Mouse (Mus musculus) forebrain, embryonic 10.5 days (tissue): ENCODE data around the gene Lsamp. TPM values are rescaled to one million over a fixed set of nuclear protein-coding genes. Genes with fewer than 3 reads are reported as not detected.

ENCODE experiments used
- DNase-seq: peaks from one replicate; pipeline ENCODE4 v3.0.0-alpha.2; 2017; ENCODE audit warnings: low spot score; ENCODE audit errors: extremely low spot score
- H3K27ac ChIP-seq: fragments of 300-500 bp; sonication (generic); 2 replicates; pipeline ENCODE4 v1.5.1; 2016; ENCODE audit warnings: mild to moderate bottlenecking
- H3K27me3 ChIP-seq: fragments of 300-500 bp; sonication (generic); 2 replicates; pipeline ENCODE4 v1.6.1; 2016; ENCODE audit warnings: mild to moderate bottlenecking; ENCODE audit not compliant: poor library complexity, severe bottlenecking
- H3K36me3 ChIP-seq: fragments of 300-500 bp; sonication (generic); replicated peaks from 2 replicates; pipeline ENCODE4 v1.6.1; 2016; ENCODE audit warnings: mild to moderate bottlenecking, moderate library complexity
- H3K4me1 ChIP-seq: fragments of 300-500 bp; sonication (generic); 2 replicates; pipeline ENCODE4 v1.6.1; 2016
- H3K4me3 ChIP-seq: fragments of 300-500 bp; sonication (generic); 2 replicates; pipeline ENCODE4 v1.5.1; 2016; ENCODE audit warnings: mild to moderate bottlenecking, moderate library complexity
- H3K9me3 ChIP-seq: fragments of 300-500 bp; sonication (generic); 2 replicates; pipeline ENCODE4 v1.6.1; 2016; ENCODE audit warnings: mild to moderate bottlenecking, moderate library complexity
- whole genome bisulfite sequencing: fragments of 180-500 bp; shearing (Covaris S2); methylation state at CpG from one replicate; pipeline ENCODE4 v1.1.7; 2016; 5-methylcytosine and 5-hydroxymethylcytosine counted together
- polyA plus RNA-seq: library from polyadenylated mRNA; unstranded; fragments of >200 nt; fragmentation: Nextera tagmentation; extraction: Ambion mirVana; gene quantifications from 2 replicates; pipeline ENCODE4 v1.2.1, GENCODE M21; 2016

Gene Lsamp
- polyA plus RNA-seq, 1 experiment from 2014 or later = 13.7 TPM

DNA sequence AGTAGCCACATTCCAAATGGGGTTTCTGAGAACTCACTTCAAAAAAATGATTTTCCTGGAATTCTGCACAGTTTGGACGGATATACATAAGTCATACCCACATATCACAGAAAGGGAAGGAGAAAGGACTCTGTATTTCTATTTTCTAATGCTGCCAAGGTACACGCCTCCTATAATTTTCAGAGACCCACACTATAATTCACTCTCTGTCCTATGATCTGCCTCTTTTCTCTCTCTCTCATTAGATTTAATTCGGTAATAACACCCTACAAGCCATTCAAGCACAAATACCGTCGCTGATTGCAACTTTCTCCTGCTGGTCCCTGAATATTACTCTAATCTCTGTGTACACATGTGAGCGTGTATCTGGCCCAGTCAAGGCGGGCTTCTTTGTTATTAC, 311.1 kb downstream of the Lsamp start:
- DNase-seq = no peak
- Histone ChIP-seq H3K9me3 (no peaks in the 10 kb centered on the region), H3K27me3 (no peaks in the 10 kb centered on the region), H3K4me3 (no peak overlapping the region), H3K36me3 (no peaks in the 10 kb centered on the region), H3K4me1 (no peaks in the 10 kb centered on the region), H3K27ac (no peak overlapping the region)
- 78% methylated on average over 7 of the region's 7 CpGs for WGBS

DNA sequence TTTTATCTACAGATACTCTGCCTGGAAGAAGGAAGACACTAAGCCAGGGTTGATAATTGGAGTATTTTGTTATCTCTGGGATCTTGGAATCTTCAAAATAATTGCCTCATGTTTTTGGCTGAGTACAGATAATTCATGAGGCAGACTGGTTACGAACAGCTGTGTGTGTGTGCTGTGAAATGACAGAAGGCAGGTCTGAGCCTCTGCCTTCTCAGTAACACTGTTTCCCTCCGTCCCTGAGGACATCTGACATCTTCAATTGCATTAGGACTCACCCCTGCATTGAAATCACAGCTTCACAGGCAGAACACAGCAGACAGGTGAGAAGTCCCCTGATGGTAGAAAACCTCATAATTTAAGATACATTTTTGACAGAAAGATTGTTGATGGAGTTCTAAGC, 323.5 kb downstream of the Lsamp start:
- WGBS = 67% methylated on average over 2 of the region's 2 CpGs
- H3K36me3 ChIP-seq = no peaks in the 10 kb centered on the region
- H3K4me1 ChIP-seq = no peaks in the 10 kb centered on the region
- no peak overlapping the region for H3K4me3 ChIP-seq
- no peak overlapping the region for H3K27ac ChIP-seq
- DNase-seq = no peak
- H3K27me3 ChIP-seq = no peaks in the 10 kb centered on the region
- no peaks in the 10 kb centered on the region for H3K9me3 ChIP-seq

- no peak for DNase-seq
- WGBS = 87% methylated on average over 2 of the region's 2 CpGs
- Histone ChIP-seq H3K27ac (no peak overlapping the region), H3K36me3 (no peaks in the 10 kb centered on the region), H3K4me3 (no peak overlapping the region), H3K9me3 (no peaks in the 10 kb centered on the region), H3K4me1 (no peaks in the 10 kb centered on the region), H3K27me3 (no peaks in the 10 kb centered on the region)
Measured at GRCm38 (mm10) chr16:40316199-40316598, 332.0 kb downstream of the Lsamp start.

DNA sequence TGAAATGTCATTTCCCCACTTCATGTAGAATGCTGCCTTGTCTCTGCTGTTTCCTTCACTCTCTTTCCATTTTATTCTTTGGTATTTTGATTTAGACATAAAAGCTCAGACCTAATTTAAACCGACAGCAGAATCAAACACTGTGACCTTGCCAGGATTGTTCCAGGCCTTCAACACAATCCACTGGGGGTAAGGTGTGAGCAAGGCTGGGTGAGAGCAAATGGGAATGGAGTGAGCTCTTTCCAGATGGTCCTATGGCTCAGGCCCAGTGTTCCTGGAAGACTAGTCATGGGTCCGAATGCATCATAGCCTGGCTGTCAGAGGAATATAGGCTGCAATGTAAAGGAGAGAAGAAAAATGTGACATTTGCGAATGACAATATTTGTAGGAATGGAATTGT, 340.6 kb downstream of the Lsamp start:
- Histone ChIP-seq H3K4me3 (no peak overlapping the region), H3K4me1 (no peaks in the 10 kb centered on the region), H3K36me3 (no peaks in the 10 kb centered on the region), H3K9me3 (no peaks in the 10 kb centered on the region), H3K27ac (no peak overlapping the region), H3K27me3 (no peaks in the 10 kb centered on the region)
- DNase-seq = no peak
- WGBS = 89% methylated on average over 3 of the region's 3 CpGs

- 87% methylated on average over 7 of the region's 7 CpGs for WGBS
- no peaks in the 10 kb centered on the region for H3K27me3 ChIP-seq
- no peaks in the 10 kb centered on the region for H3K4me1 ChIP-seq
- H3K4me3 ChIP-seq = no peak overlapping the region
- H3K27ac ChIP-seq = no peak overlapping the region
- no peak for DNase-seq
- H3K36me3 ChIP-seq = no peaks in the 10 kb centered on the region
- H3K9me3 ChIP-seq = no peaks in the 10 kb centered on the region
Measured at GRCm38 (mm10) chr16:40328249-40328820, 344.2 kb downstream of the Lsamp start.

GRCm38 (mm10) chr16:40369677-40370076, 385.5 kb downstream of the Lsamp start:
- WGBS = 87% methylated on average over 5 of the region's 5 CpGs
- H3K36me3 ChIP-seq = no peaks in the 10 kb centered on the region
- no peak overlapping the region for H3K4me3 ChIP-seq
- H3K27ac ChIP-seq = no peak overlapping the region
- no peaks in the 10 kb centered on the region for H3K27me3 ChIP-seq
- no peaks in the 10 kb centered on the region for H3K9me3 ChIP-seq
- no peaks in the 10 kb centered on the region for H3K4me1 ChIP-seq
- DNase-seq = no peak

- Histone ChIP-seq H3K9me3 (no peaks in the 10 kb centered on the region), H3K27me3 (no peaks in the 10 kb centered on the region), H3K27ac (no peak overlapping the region), H3K36me3 (no peaks in the 10 kb centered on the region), H3K4me1 (no peaks in the 10 kb centered on the region), H3K4me3 (no peak overlapping the region)
- no peak for DNase-seq
- 100% methylated on average over 1 of the region's 1 CpGs for WGBS
Measured at GRCm38 (mm10) chr16:40371291-40371690, 387.1 kb downstream of the Lsamp start.

GRCm38 (mm10) chr16:40375314-40375713, 391.2 kb downstream of the Lsamp start:
- no peaks in the 10 kb centered on the region for H3K36me3 ChIP-seq

DNA sequence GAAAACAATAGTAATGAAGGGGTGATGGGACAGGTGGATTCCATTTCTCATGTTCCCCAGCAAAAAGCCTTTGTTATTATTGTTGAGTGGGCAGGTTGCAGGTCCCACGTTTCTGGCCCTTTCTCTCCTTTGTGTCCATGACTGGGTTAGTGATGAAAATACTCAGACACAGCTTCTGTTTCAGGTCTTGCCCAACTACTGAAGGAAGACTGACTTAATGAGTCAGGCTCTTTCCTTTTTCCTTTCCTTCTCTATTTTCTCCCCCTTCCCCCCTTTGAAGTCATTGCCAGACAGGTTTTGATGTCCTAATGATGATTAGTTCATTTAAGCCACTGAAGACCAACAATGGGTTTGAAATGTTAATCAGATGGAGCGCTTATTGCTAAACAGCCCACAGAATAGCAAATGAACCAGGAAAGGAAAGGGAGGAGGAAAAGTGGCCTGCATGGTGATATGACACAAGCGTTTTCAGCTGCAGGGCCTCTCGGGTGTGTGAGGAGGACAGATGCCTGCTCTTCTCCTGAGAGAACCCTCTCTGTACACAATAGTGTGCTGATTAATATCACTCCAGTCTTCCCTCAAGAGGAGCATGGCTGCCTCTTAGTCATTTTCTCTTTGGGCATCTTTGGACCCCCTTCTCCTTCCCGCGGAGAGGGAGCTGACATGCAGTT, 393.1 kb downstream of the Lsamp start:
- Histone ChIP-seq H3K4me1 (peaks cover 8% of the 10 kb centered on the region; the same call in 1 of the 2 replicates), H3K27ac (no peak overlapping the region), H3K4me3 (no peak overlapping the region), H3K27me3 (no peaks in the 10 kb centered on the region), H3K9me3 (no peaks in the 10 kb centered on the region), H3K36me3 (no peaks in the 10 kb centered on the region)
- 67% methylated on average over 6 of the region's 6 CpGs for WGBS
- no peak for DNase-seq

More at GRCm38 (mm10) chr16:40375314-40375713, 391.2 kb downstream of the Lsamp start:
- no peaks in the 10 kb centered on the region for H3K27me3 ChIP-seq
- WGBS = 95% methylated on average over 4 of the region's 4 CpGs
- no peak overlapping the region for H3K4me3 ChIP-seq
- peaks cover 8% of the 10 kb centered on the region; the same call in 1 of the 2 replicates for H3K4me1 ChIP-seq
- H3K27ac ChIP-seq = no peak overlapping the region
- DNase-seq = no peak
- no peaks in the 10 kb centered on the region for H3K9me3 ChIP-seq

DNA sequence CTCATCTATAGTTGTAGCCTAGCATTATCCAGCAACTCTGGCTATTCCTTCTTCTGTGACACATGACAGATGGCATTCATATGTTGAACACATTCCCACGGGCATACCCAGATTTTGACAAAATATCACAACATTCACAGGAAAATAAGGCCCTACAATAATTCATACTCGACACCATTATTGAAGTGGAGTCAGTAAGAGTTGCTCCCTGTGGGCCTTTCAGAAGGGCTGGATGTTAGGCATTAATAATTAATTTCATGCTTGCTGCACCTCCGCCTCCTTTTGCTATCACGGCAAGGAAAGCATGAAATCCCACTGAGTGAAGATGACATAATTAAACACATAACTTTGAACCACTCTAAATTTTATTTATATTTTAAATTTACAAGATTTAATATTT, 407.9 kb downstream of the Lsamp start:
- Histone ChIP-seq H3K27me3 (no peaks in the 10 kb centered on the region), H3K4me3 (no peak overlapping the region), H3K9me3 (no peaks in the 10 kb centered on the region), H3K4me1 (no peaks in the 10 kb centered on the region; the same call in 1 of the 2 replicates), H3K27ac (no peak overlapping the region), H3K36me3 (no peaks in the 10 kb centered on the region)
- 82% methylated on average over 4 of the region's 4 CpGs for WGBS
- no peak for DNase-seq

- Histone ChIP-seq H3K9me3 (no peaks in the 10 kb centered on the region), H3K4me1 (no peaks in the 10 kb centered on the region), H3K27me3 (no peaks in the 10 kb centered on the region), H3K27ac (no peak overlapping the region), H3K36me3 (no peaks in the 10 kb centered on the region), H3K4me3 (no peak overlapping the region)
- WGBS = 94% methylated on average over 2 of the region's 2 CpGs
- no peak for DNase-seq
Measured at GRCm38 (mm10) chr16:40399531-40399930, 415.4 kb downstream of the Lsamp start.

DNA sequence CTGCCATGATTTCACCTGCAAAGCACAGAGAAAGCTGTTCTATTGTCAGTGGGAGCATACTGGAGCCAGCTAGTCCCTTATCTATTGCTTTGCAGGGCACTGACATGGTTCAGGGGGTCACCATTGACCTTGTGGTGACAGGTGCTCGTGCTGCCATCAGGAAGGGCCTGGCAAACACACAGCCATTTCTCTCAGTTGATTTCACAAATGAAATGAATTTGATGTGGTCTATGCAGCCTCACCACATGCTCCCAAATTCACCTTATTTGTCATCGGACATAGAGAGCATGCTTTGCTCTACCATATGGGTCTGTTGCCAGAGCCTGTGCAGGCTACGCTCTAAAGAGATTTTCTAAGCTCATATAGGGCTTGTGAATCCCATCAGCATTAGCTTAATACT, 450.1 kb downstream of the Lsamp start:
- H3K9me3 ChIP-seq = no peaks in the 10 kb centered on the region
- no peak overlapping the region for H3K27ac ChIP-seq
- no peaks in the 10 kb centered on the region for H3K4me1 ChIP-seq
- H3K4me3 ChIP-seq = no peak overlapping the region
- no peaks in the 10 kb centered on the region for H3K36me3 ChIP-seq
- no peak for DNase-seq
- 93% methylated on average over 3 of the region's 3 CpGs for WGBS
- no peaks in the 10 kb centered on the region for H3K27me3 ChIP-seq

- H3K27me3 ChIP-seq = no peaks in the 10 kb centered on the region
- WGBS = 71% methylated on average over 6 of the region's 6 CpGs
- no peaks in the 10 kb centered on the region for H3K36me3 ChIP-seq
- no peak overlapping the region for H3K4me3 ChIP-seq
- DNase-seq = no peak
- H3K27ac ChIP-seq = no peak overlapping the region
- no peaks in the 10 kb centered on the region for H3K9me3 ChIP-seq
- no peaks in the 10 kb centered on the region for H3K4me1 ChIP-seq
Measured at GRCm38 (mm10) chr16:40436415-40436814, 452.3 kb downstream of the Lsamp start.
